Mouse (Mus musculus) spleen, adult 2 months (tissue): Measurements from ENCODE around the gene Tinf2.

ENCODE experiments used
- CTCF ChIP-seq: fragments of 200-500 bp; IDR thresholded peaks from 2 replicates; pipeline ENCODE4 v1.5.1; 2011; ENCODE audit warnings: mild to moderate bottlenecking, inconsistent platforms; ENCODE audit not compliant: insufficient read depth, insufficient read length, insufficient replicate concordance; ENCODE audit errors: extremely low read depth
- POLR2A ChIP-seq: fragments of 200-500 bp; IDR thresholded peaks from 2 replicates; pipeline ENCODE4 v1.6.1; 2011; ENCODE audit warnings: low read depth, low read length, inconsistent platforms

- no peak for TF ChIP-seq CTCF
- TF ChIP-seq POLR2A: no peak
These were observed 42.8 kb upstream of the Tinf2 start for GRCm38 (mm10) chr14:55724411-55724871.
